Mouse (Mus musculus): ENCODE data around the gene Capg. TPM values are rescaled to one million over a fixed set of nuclear protein-coding genes. Genes with fewer than 3 reads are reported as not detected.
A peak's percentile ranks its signal among the peaks of the same experiment; 100 is the strongest.
"Not testable (repeated sequence)": the region's sequence is repeated elsewhere in the genome, so short reads cannot be mapped to it uniquely, and the experiment has no call there.

Gene Capg
- polyA plus RNA-seq, 1 experiment = 115 TPM

DNA sequence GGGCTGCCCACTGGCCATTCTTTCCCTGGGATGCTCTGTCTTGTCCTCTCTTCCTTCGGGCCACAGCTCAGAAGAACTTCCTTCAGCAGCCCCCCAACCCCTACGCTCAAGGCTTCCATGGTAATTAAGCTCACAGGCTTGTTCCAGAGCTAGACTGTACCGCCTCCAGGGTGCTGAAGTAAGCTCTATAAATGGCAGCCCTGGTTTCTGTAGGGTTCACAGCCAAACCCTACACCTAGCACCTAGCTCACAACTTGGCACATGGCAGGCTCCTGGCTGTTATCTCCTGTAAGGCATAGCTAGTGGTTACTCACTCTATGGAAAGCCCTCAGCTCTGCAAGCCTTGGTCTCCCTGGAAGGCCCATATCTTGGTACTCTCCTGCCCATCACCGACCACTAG lies 11.6 kb upstream of the Capg start:
- no peak for DNase-seq (ENCODE audit: low spot score)

DNA sequence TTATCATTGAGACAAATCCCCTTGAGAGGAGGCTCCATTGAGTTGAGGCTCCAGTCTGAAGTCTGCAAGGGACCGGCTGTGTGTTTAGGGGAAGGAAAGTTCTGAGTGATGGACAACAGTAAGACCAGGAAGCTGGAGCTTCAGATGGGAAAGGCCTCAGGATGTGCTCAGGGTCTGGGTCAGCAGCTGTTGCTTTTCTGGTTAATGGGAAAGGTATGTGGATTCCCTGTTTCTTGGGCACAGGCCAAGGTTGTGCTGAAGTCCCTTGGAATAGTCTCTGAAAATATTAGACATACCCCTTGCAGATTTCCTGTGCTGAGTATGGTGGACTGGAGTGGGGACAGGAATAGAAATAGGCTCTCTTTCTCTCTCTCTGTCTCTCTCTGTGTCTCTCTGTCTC lies 10.6 kb upstream of the Capg start:
- DNase-seq (ENCODE audit: low spot score) = not testable (repeated sequence)

DNA sequence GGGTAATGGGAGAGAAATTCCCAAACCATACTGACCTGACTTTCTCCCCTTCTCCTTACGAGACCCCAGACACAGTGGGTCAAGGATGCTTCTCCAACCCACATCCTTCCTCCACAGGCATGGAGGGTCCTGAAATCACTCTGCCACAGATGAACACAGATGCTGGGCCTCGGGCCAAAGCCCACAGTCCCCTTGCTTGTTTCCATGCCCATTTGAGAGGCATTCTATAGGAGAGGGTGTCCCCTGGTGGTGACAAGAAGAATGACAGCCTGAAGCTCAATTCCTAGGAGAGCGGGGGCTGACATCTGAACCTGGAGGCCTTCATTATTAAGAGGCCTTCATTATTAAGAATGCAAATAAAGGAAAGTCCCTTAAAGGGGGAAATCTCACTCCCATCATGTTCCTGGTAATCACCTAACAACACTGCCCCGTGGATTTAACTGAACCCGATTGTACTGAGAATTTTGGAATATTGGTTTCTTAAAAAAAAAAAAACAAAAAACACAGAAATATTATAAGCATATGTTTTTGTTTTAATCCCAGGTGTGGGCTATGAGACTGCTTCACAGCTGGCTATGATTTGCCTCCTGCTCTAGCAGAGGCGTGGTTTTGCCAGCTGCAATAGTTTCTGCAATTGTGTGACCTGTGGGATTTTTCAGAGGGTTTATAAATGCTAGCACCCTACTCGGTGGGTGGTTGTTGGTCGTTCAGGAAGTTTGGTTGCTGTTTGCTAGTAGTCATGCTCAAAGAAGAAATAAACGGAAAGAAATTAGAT lies 10.0 kb upstream of the Capg start:
- no peak for DNase-seq (ENCODE audit: low spot score)

DNA sequence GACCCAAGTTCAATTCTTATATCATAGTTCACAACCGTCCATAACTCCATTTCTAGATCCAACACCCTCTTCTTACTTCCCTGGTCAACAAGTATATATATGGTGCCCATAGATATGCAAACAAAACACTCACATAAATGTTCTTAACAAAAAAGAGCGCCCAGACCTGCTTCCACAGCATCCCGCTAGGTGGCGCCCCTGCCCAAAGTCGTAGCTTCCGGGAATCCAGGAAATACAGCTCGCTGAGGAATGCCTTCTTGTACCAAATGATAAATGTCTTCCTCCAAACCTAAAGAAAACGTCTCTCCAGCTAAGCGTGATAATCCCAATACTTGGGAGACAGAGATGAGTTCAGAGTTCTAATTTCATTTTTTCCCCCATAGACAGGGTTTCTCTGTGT lies 9.0 kb upstream of the Capg start:
- peak; percentile 67 for DNase-seq (ENCODE audit: low spot score)

DNA sequence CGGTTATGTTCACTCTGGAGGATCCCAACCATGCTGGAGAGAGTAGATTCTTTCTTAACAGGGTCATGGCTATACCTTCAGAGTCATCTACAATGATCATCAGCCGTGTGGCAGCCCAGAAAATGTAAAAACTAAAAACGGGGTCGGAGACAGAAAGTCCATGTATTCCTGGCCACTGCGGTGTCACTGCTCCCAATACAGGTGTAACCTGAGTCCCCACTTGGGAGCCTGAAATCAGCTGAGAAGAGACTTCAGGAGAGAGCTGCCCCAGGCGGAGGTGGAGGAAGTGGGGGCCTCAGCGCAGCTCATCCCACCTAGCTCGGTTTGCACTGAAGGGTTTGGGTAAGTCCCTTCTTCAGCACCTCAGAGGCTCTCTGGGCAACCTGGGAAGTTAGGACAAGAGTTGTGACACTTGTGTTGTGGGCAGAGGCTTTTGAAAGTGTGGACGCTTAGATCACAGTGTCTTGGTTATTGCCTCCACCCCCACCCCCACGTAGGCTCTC lies 6.1 kb upstream of the Capg start:
- DNase-seq (ENCODE audit: low spot score) = no peak

DNA sequence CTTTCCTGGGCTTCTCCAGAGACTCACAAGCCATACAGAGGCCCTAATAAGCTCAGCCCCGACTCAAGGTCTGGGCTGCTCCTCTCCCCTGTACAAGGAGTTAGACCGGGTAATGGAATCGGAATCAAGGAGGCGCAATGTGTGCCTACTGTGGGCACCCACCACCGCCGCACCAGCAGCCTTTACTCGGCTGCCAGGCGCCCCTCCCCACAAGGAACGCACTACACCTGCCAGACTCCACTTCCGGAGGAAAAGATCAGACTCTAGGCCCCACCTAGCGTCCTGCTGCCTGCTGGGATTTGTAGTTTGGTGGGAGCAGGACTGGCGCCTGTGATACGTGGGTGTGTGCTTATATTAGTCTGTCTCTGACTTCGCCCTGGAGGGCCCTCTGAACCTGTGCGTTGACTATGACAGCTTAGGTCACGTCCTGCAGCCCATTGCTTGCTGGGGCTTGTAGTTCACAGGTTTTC lies 5.6 kb upstream of the Capg start:
- peak; percentile 70 for DNase-seq (ENCODE audit: low spot score)

DNA sequence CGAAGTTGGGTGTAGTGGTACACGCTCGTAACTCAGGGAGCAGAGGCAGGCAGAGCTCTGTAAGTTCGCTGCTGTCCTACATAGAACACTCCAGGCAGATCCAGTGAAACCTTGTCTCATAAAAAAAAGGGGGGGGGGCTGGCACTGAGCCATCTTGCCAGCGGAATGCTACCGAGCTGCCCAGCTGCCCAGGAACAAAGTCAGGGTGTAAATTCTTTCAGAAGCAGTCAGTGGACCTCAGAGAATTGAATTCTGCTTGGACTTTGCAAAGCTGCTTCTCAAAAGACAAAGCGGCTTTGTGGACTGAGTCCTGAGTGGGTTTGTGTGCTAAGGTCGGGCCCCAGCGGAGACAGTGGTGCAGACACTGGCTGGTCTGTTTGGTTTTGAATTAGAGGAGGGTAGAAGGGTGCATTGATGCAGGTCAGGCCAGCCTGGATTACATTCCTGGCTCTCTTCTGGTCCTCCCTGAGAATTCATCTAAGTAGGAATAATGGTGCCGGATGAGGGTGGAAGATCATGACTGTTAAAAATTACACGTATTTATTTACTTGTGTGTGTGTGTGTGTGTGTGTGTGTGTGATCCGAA lies 833 bp upstream of the Capg start:
- DNase-seq (ENCODE audit: low spot score) = no peak

DNA sequence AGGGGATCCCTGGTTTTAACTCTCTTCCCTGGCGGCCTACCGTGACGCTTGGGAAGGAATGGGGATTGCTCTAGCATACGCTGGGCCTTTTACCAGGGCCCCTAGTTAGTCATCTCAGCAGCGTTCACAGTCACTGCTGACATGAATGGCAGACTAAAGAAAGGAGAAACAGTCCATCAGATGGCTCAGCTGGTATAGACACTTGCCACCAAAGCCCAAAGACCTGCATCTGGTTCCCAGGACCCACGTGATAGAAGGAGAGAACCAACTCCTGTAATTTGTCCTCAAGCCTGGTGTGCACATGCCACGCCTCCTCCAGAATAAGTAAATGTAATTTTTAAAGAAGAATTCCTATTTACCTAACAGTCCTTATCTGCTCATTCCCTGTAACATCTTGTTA lies 1.2 kb downstream of the Capg start:
- DNase-seq (ENCODE audit: low spot score) = no peak

DNA sequence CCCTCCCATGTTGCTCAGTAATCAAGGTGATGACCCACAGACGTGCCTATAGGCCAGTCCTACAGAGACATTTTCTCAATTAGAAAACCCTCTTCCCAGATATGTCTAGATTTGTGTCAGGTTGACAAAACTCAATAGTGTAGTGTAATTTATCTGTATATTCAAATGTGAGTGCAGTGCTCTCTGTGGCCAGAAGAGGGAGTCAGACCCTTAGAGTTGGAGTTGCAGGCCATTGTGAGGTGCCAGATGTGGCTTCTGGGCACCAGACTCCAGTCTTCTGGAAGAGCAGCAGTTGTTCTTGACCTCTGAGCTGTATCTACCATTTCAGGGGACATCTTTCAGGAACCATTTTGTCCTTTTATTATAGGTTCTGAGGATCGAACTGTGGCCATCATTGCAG lies 2.9 kb downstream of the Capg start:
- no peak for DNase-seq (ENCODE audit: low spot score)

DNA sequence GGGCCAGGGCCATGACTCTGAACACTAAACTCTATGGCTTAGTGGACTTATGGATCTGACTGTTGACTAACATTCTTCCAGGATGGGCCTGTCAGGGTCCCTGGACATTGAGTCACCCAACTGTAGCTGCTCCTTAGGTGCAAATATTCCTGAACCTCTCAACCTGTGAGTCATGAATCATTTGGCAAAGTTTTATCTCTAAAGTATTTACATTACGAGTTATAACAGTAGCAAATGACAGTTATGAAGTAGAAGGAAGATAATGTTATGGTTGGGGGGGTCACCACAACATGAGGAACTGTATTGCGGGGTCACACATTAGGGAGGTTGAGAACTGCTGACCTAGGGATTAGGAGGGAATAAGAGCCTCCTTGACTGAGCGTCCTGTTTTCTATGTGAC lies 3.7 kb downstream of the Capg start:
- no peak for DNase-seq (ENCODE audit: low spot score)

DNA sequence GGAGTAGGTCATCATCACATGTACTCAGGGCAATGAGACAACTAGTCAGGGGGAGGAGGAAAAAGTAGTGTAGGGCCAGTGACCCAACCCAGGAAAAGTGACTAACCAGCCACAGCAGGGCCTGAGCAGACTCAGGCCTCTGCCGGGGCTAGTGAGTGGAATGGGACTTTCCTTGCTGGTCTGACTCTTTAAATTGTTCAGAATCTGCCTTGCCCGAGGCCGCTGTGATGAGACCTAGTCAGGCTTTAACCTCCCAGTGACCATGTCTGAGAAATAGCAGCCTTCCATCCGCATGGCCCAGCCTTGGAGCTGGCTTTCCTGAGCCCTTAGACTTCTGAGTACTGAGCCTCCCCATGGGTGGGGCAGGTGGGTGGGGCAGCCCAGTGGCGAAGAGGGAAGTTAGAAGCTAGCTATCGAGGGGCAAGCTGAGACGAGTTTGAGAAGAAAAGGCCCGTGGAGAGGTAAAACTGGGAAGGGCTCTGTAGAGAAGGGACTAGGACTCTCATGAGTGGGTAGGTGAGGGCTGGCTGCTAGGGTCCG lies 4.9 kb downstream of the Capg start:
- DNase-seq (ENCODE audit: low spot score) = peak; percentile 64

DNA sequence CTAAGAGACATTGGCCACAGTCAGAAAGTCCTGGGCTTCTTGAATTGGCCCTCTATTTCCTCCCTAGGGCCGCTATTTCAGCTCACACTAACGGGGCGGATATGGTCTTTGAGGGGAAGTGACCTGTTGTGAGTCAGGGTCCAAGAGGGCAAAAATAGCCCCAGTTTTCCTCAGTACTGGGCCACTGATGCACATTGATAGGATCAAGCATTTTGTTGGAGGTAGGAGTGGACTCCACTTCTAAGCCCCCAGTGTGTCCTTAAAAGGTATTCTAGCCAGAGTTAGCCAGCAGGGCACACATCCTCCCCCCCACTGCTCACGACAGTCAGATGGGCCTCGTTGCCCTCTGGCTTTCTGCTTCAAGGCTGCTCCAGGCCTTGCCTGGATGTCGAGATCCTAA lies 5.8 kb downstream of the Capg start:
- DNase-seq (ENCODE audit: low spot score) = no peak

DNA sequence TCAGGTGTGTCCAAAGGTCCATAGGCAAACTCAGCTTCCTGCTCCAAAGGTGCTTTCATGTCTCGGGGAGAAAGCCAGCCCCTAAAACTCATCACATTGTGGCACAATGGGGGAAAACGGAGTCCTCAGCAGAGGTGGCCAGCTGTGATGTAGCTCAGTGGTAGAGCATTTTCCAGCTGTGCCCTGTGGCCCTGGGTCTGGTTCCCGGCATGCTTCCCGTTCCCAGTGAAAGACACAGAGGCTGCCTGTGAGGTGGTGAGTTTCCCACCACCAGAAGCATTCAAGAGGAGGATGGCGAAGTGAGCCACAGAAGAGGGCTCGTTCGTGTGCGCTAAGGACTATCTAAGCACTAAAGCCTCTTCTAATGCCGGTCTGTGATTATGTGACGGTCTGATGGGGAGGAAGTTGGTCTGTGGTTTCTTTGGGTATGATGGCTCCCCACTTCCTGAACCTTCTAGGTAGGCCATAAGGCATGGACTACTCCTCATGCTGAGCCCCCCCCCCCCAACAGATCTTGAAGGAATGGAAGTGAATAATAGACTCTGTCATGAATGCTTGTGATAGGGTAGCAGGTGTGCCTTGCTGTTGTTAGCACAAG lies 6.4 kb downstream of the Capg start:
- no peak for DNase-seq (ENCODE audit: low spot score)

DNA sequence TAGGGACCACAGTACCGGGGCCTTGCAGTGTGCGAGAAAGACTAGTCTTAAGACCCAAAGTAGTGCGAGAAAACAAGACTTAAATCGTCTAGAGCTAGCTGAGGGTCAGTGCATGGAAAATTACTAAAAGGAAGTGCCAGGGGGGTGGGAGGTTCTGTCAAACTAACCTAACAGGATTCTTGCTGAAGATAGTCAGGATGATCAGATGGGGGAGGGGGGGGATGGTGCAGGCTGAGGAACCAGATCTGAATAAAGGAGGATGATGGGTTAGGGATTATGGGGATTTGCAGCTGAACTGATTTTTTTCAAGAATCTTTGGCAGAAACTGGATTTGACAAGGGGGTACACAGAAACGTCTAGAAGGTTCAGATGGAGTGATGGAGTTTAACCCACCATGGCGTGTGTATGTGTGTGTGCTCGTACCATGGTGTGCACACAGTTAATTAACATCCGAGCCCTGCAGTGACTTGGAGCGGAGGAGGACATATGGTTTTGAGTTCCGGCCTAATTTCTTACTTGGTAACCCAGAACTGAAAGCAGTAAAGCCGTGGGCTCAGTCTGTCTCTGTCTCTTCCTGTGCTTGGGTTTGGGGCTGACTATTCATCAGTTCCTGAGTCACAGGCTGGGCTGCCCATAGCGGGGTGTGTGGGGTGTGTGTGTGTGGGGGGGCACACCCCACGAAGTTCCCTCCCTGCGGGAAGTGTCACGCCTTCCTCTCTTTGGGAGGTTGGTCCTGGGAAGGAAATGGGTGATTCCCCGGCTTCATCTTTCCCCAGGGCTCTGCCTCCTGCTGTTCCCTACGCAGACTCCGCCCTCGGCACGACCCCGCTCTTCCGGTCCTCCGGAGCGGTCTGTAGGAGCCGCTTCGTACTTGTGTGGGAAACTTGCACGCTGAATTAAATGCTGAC lies 8.2 kb downstream of the Capg start:
- DNase-seq (ENCODE audit: low spot score) = no peak

DNA sequence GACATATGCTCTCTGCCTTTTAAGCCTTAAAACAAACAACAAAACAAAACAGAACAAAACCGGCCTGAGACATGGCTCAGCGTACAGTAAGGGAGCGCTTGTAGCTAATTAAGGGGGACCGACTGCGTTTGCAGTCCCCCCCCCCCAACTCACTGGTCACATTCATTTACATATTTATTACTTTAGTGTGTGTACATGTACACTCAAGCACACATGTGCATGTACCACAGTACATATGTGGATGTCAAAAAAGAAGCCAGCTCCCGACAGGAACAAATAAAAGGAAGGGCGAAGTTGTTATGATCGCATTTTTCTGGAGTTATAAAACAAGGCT lies 8.9 kb downstream of the Capg start:
- no peak for DNase-seq (ENCODE audit: low spot score)

DNA sequence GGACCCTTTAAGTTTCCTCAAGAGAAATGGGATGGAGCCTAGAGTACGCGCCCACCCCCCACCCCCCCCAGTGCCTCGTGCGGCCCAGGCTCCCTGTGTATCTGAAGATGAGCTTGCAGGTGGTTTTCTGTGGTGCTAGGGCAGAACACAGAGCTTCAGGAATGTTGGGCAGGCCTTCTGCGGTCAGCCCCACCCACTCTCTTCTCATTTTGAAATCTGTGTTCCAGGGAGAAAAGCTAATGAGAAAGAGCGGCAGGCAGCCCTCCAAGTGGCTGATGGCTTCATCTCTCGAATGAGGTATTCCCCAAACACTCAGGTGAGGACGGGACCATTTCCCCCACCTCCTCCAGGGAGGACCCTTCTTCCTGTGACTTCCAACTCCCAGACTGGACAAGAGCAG lies 16.6 kb downstream of the Capg start:
- no peak for DNase-seq (ENCODE audit: low spot score)

DNA sequence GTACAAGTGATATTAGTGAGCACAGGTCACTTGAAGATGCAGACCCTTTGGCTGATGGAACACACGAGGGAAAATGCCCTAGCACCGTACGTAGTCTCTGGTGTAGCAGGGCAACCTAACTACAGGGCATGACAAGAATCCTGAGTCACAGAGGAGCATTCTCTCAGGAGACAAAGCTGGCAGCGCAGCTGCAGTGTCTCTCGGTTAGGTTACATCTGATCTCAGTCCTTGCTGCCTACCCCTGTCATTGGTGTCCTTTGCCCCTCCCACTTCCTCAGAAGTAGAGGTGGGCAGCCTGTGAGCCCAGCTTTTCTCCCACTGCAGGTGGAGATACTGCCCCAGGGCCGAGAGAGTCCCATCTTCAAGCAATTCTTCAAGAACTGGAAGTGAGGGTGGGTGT lies 18.3 kb downstream of the Capg start:
- DNase-seq (ENCODE audit: low spot score) = no peak

DNA sequence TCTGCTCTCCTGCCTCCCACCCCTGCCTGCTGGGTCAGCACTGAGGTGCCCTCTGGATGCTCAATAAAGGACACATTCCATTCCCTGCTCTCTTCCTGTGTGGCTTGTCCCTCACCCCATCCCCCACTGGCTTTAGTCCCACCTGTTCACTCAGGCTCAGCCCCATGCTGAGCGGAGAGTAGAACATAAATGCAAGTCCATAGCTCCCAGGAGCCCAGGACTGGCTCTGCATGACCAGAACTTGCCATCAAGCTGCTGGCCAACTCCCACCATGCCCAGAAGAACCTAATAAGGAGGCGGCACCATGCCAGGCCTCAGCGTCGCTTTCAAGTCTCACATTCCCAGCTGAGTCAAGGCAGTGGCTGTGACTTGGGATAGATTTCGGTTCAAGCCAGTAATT lies 18.7 kb downstream of the Capg start:
- no peak for DNase-seq (ENCODE audit: low spot score)

DNA sequence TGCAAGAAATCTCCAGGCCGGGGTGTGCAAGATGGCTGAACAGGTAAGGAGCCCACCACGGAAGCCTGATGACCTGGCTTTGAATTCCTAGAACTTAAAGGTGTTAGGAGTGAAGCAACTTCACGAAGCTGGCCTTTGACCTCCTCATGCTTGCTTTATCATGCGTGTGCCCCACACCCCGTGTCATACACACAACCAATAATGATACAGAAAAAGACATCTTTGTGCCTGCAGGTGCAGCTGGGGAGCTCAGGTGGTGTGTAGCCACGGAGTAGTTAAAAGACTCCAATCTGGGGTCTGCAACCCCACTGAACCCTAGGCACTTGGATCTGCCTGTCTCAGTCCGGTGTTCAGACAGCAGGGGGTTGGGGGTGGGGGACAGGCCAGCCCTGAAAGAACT lies 21.3 kb downstream of the Capg start:
- no peak for DNase-seq (ENCODE audit: low spot score)

DNA sequence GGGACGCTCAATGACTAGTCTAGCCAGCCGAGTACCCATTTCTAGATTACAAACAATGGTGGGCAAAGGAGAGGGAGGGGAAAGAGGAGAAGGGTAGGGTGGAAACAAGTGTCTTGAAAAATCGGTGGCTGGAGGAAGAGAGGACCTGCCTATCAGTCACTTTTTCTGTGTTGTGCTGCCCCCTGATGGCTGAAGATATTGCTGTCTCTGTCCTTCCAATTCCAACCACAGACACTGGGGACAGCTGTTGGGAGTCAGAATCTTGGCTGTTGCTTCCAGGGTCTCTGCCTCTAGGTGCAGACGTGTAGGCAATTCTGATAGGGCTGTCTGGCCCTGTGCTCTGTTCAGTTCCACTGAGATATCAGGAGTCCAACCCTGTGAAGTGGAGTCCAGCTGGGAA lies 21.9 kb downstream of the Capg start:
- peak; percentile 56 for DNase-seq (ENCODE audit: low spot score)

DNA sequence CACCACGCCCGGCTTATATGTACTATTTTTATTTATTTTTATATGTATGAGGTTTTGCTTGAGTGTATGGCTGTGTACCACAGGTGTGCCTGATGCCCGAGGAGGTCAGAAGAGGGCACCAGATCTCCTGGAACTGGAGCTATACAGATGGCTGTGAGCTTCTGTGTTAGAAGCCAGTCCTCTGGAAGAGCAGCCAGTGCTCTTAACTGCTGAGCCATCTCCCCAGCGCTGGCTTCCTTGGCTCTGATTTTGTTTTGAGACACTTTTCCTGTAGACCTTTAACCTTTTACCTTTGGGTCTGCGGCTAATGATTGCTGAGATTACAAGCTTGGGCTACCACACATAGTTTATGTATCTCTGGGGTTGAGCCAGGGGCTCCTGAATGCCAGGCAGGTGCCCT lies 23.3 kb downstream of the Capg start:
- DNase-seq (ENCODE audit: low spot score) = no peak

DNA sequence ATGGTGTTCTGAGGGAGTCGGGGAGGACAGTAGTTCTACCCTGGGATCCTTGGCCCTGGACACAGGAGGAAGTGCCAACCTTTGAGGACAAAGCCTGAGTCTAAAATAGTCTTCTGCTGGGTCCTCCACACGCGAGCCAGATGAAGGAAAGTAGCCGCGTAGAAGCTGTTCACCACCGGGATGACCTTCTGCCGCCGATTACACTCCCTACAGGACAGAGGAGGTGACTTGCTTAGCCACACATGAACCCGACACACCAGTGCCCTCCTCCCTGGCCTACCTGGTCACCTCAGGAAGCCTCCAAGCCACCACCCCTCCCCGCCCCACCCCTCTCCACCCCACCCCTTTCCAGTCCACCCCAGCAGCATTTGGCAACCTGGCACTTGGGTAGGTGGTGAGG lies 24.5 kb downstream of the Capg start:
- no peak for DNase-seq (ENCODE audit: low spot score)
